Mouse (Mus musculus): ENCODE data around the gene Eef1akmt4. TPM values are rescaled to one million over a fixed set of nuclear protein-coding genes. Genes with fewer than 3 reads are reported as not detected.
A peak's percentile ranks its signal among the peaks of the same experiment; 100 is the strongest.
"Not testable (repeated sequence)": the region's sequence is repeated elsewhere in the genome, so short reads cannot be mapped to it uniquely, and the experiment has no call there.

Gene Eef1akmt4
- total RNA-seq, 2 experiments from 2014 or later: 2.5 to 2.9 TPM

- DNase-seq: peak; percentile 19 to 24
Measured at GRCm38 (mm10) chr16:20628871-20629391, 17.5 kb downstream of the Eef1akmt4 start.

GRCm38 (mm10) chr16:20629731-20630634 lies 18.6 kb downstream of the Eef1akmt4 start, which contains the start of gene Ece2:
Ece2 (plus strand) TSS chr16:20629828.
- peak; percentile 21 to 23 for DNase-seq

- DNase-seq: no peak
Measured at GRCm38 (mm10) chr16:20637410-20637809, 26.0 kb downstream of the Eef1akmt4 start.

- DNase-seq: peak; percentile 66 to 70
Measured at GRCm38 (mm10) chr16:20638367-20638766, 27.0 kb downstream of the Eef1akmt4 start.

GRCm38 (mm10) chr16:20642161-20642560 lies 30.8 kb downstream of the Eef1akmt4 start:
- DNase-seq: peak; percentile 77 to 78

GRCm38 (mm10) chr16:20643911-20644310 lies 32.5 kb downstream of the Eef1akmt4 start:
- DNase-seq: no peak

- DNase-seq: peak; percentile 95 to 97
Measured at GRCm38 (mm10) chr16:20651076-20651946, 39.9 kb downstream of the Eef1akmt4 start, which contains the start of gene Psmd2. Psmd2 (plus strand) TSS chr16:20651652.

GRCm38 (mm10) chr16:20651947-20652310 lies 40.5 kb downstream of the Eef1akmt4 start:
- DNase-seq: no peak

GRCm38 (mm10) chr16:20653315-20653714 lies 41.9 kb downstream of the Eef1akmt4 start:
- DNase-seq: no peak

GRCm38 (mm10) chr16:20657661-20658060 lies 46.3 kb downstream of the Eef1akmt4 start:
- DNase-seq: no peak

- DNase-seq: not testable (repeated sequence)
Measured at GRCm38 (mm10) chr16:20668013-20668412, 56.6 kb downstream of the Eef1akmt4 start, which contains the start of gene Eif4g1. Eif4g1 (plus strand) TSS chr16:20668313.

Small RNA genes lying within 50 kb of the gene (microRNA-seq; reads per million reads assigned to microRNA genes)
- 169 to 207 reads per million in 2 experiments for gene Mir1224

Other genes starting within 250 kb of the Eef1akmt4 start
- 100 to 1,000 TPM; 237 to 252 TPM for gene Abcc5, start 185.2 kb upstream of the Eef1akmt4 start, total RNA-seq (2021)
- 10 to 100 TPM; 49.7 to 50.1 TPM for gene Eif2b5, start 112.8 kb upstream of the Eef1akmt4 start, total RNA-seq (2021)
- 10 to 100 TPM; 57.1 to 64.4 TPM for gene Dvl3, start 94.6 kb upstream of the Eef1akmt4 start, total RNA-seq (2021)
- gene Ap2m1, start 76.1 kb upstream of the Eef1akmt4 start, total RNA-seq (2021): 100 to 1,000 TPM; 725 to 748 TPM
- 100 to 1,000 TPM; 104 to 113 TPM for gene Abcf3, start 63.0 kb upstream of the Eef1akmt4 start, total RNA-seq (2021)
- gene Vwa5b2, start 22.1 kb upstream of the Eef1akmt4 start, total RNA-seq (2021): 10 to 100 TPM; 21.8 to 23.4 TPM
- not detected for gene Gm49333, start within 50 bp of the Eef1akmt4 start, total RNA-seq (2021)
- gene Alg3, start 142 bp downstream of the Eef1akmt4 start, total RNA-seq (2021): 10 to 100 TPM; 11.9 to 13.2 TPM
- gene Camk2n2, start 9.7 kb downstream of the Eef1akmt4 start, total RNA-seq (2021): 10 to 100 TPM; 83.0 to 88.3 TPM
- gene Ece2, start 18.2 kb downstream of the Eef1akmt4 start, total RNA-seq (2021): 10 to 100 TPM; 28.4 to 29.2 TPM
- gene Psmd2, start 40.1 kb downstream of the Eef1akmt4 start, total RNA-seq (2021): 100 to 1,000 TPM; 212 to 232 TPM
- gene Eif4g1, start 56.7 kb downstream of the Eef1akmt4 start, total RNA-seq (2021): 100 to 1,000 TPM; 292 to 299 TPM
- gene Fam131a, start 81.6 kb downstream of the Eef1akmt4 start, total RNA-seq (2021): 100 to 1,000 TPM; 415 to 465 TPM
- gene Polr2h, start 106.1 kb downstream of the Eef1akmt4 start, total RNA-seq (2021): 10 to 100 TPM; 24.8 to 24.9 TPM
- 10 to 100 TPM; 66.0 to 71.3 TPM for gene Clcn2, start 106.2 kb downstream of the Eef1akmt4 start, total RNA-seq (2021)
- 10 to 100 TPM; 86.1 to 88.4 TPM for gene Chrd, start 121.5 kb downstream of the Eef1akmt4 start, total RNA-seq (2021)
- gene Thpo, start 122.9 kb downstream of the Eef1akmt4 start, total RNA-seq (2021): 10 to 100 TPM; 14.1 to 15.8 TPM